Mouse (Mus musculus): ENCODE measurements around the gene Svbp.

Svbp gene

DNA sequence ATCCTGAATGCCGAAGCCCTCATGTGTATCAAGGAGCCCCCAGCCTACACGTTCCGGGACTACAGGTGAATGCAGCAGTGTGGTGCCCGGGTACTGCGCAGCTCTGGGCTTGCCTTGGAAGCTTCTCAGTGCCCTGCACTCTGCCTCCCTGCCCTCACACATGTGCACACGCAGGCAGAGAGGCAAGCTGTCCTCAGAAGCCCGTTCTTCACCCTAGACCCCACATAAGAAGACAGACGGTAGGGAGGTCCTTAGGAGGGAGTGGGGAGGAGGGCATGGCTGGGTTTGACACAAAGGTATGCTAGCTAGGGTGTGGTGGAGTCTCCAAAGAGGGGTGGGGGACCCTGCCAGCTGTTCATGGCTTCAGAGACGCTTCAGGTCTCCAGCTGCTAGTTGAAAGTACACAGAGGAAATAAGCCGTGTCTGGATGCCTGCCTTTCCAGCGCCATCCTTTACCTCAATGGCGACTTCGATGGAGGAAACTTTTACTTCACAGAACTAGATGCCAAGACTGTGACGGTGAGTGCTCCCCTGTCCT, 51.7 kb downstream of the Svbp start:
- no peak for DNase-seq (ENCODE audit: low spot score)

DNA sequence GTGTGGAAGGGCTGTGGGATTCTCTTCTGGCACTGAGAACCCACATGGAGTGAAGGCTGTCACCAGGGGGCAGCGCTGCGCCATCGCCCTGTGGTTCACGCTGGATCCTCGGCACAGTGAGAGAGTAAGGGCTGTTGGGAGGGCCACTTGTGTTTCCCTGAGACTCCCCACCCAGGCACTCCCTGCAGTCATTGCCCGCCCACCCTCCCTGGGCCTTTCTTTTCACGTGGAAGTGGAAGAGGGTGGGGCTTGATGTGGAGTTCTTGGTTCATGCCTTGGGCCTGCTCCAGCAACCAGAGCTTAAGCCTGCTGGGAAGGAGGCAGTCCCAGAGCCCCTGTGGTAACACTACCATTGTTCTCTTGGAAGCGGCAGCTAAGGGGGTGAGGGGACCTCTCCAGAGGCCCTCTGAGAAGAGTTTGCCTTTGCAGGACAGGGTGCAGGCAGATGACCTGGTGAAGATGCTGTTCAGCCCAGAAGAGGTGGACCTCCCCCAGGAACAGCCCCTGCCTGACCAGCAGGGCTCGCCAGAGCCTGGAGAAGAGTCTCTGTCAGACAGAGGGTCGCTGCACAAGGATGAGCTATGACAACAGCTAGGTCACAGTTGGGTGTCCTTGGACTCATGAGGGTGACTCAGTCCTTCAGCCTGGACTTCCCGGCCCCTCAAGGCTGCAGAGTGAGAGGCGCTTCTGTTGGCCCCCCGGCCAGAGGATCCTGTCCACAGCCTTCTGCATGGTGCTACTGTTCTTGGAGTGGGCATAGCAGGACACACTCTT, 52.5 kb downstream of the Svbp start:
- DNase-seq (ENCODE audit: low spot score): peak; percentile 67

DNA sequence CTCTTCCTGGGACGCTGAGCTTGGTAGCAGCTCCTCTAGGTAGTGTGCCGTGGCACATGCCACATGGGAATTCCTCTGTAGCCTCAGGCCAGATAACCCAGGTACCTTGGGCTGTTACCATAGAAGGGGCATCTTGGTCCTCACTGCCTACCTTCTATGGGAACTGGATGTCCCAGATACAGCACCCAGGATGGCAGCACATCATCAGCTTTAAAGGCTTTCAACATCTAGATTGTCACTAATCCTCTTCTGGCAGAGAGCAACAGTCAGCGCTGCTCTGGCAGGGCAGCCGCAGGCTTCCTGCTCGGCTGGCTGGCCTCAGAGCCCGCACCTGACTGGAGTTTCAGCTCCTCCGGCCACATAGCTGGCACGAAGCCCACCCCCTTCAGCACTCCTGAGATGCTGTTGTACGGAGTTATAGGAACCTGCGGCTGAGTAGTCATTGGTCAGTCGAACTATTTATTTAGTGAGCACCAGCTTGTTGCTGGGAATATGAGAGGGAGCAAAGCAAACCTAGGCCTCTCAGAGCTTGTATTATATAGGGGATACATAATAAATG, 53.4 kb downstream of the Svbp start:
- no peak for DNase-seq (ENCODE audit: low spot score)
